Mouse (Mus musculus) kidney, adult 11 months (tissue): ENCODE results near the gene Vmn2r37.
"Not testable (repeated sequence)": the region's sequence is repeated elsewhere in the genome, so short reads cannot be mapped to it uniquely, and the experiment has no call there.

Source experiments
- DNase-seq: peaks from one replicate; pipeline ENCODE4 v3.0.0; 2022

The Vmn2r37 gene

DNA sequence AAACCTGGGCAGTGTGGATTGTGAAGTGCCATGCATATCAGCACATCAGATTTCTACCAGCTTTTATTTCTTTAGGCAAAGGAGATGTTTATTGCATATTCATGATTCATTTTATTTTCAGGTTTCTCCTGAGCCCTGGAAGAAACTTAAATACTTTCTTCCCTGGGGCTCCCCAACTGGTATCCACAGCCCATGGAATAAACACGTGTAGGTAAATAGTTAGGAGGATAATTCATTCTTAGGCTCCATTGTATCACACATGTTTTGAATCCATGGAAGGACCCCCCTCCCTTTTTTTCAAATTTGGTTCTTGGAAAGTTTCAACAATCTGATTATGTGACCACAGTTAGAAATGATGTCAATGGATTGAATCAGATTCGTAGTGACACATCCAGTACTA is at the start of gene Vmn2r37:
Gene Vmn2r37, minus strand, starts transcription at position 101 of the 400 bp plus-strand sequence.
- not testable (repeated sequence) for DNase-seq
